10 mouse cellular contexts compared by ENCODE assay signal in genomic region chr15:90935579-90935978, GRCm38 (mm10).
DNase-seq lines count a peak whose midpoint lies in the region; ATAC-seq lines count a peak whose summit lies in the region.
"Had no signal": no experiment of that assay in that cellular context is flagged by ENCODE, and none has a peak within 500 bp of the region (broad histone marks: within the 10 kb centered on the region; RNA-seq: fewer than 3 reads in every experiment).

No protein-coding gene starts in this region.

- H3K27me3 ChIP-seq in kidney, embryonic 14.5 days (ENCODE audit: control insufficient read depth, insufficient read depth, low read length) = no peaks in the 10 kb centered on the region
- H3K27me3 ChIP-seq in heart, embryonic 16.5 days (ENCODE audit: control insufficient read depth, insufficient read depth, low read length) = no peaks in the 10 kb centered on the region

- no peak overlapping the region for H3K4me2 ChIP-seq in kidney, embryonic 14.5 days (replicated peaks; ENCODE audit: low read depth, low read length)
- H3K4me2 ChIP-seq in heart, embryonic 16.5 days (ENCODE audit: low read depth, low read length) = peak overlapping the region; percentile 37; the same call in 1 of the 2 replicates

- H3K9me3 ChIP-seq in kidney, embryonic 14.5 days (ENCODE audit: control insufficient read depth, low read length) = no peaks in the 10 kb centered on the region
- H3K9me3 ChIP-seq in heart, embryonic 16.5 days (replicated peaks; ENCODE audit: control insufficient read depth, low read length) = no peaks in the 10 kb centered on the region

- DNase-seq in cerebellum, adult 9-10 months = peak; percentile 10
- DNase-seq in cerebellum, adult 11 months = no peak
- peak; percentile 13 to 24 for DNase-seq in kidney, postnatal 4 days
- DNase-seq in lung, postnatal 4 days = peak; percentile 48 to 74
- DNase-seq in thymus, postnatal 0 days (ENCODE audit: low spot score) = no peak
- no peak for DNase-seq in thymus, postnatal 25 days
- DNase-seq: layer of hippocampus, postnatal 36 days had no signal

- no peak overlapping the region for H3K27ac ChIP-seq in kidney, embryonic 14.5 days (ENCODE audit: low read depth, low read length)
- H3K27ac ChIP-seq in heart, embryonic 16.5 days (ENCODE audit: low read length) = peak overlapping the region; percentile 62
- H3K27ac ChIP-seq: liver, embryonic 14.5 days had no signal

- no peak overlapping the region for H3K9ac ChIP-seq in kidney, embryonic 14.5 days (ENCODE audit: low read depth, low read length)
- no peak overlapping the region for H3K9ac ChIP-seq in heart, embryonic 16.5 days (ENCODE audit: low read length)
- H3K9ac ChIP-seq: liver, embryonic 14.5 days had no signal

- ATAC-seq in kidney, embryonic 14.5 days (ENCODE audit: low FRiP score, low TSS enrichment) = no peak
- ATAC-seq in heart, embryonic 16.5 days (replicated peaks; ENCODE audit: extremely low read depth, insufficient read depth, low FRiP score) = peak; percentile 65; the same call in 1 of the 2 replicates

- H3K4me1 ChIP-seq in kidney, embryonic 14.5 days (ENCODE audit: control insufficient read depth, insufficient read depth, low read length) = no peaks in the 10 kb centered on the region
- peaks cover 11% of the 10 kb centered on the region for H3K4me1 ChIP-seq in heart, embryonic 16.5 days (ENCODE audit: control insufficient read depth, insufficient read depth, low read length)

- H3K36me3 ChIP-seq in kidney, embryonic 14.5 days (ENCODE audit: control insufficient read depth, insufficient read depth, low read length) = no peaks in the 10 kb centered on the region
- H3K36me3 ChIP-seq in heart, embryonic 16.5 days (ENCODE audit: control insufficient read depth, insufficient read depth) = 0 out of 2 replicates have a peak, but pooled peaks cover 3% of the 10 kb centered on the region

- WGBS in kidney, embryonic 14.5 days = 88% methylated on average over 6 of the region's 6 CpGs
- 27% methylated on average over 6 of the region's 6 CpGs for WGBS in heart, embryonic 16.5 days

- H3K4me3 ChIP-seq in kidney, embryonic 14.5 days (ENCODE audit: low read length) = no peak overlapping the region
- no peak overlapping the region for H3K4me3 ChIP-seq in heart, embryonic 16.5 days (ENCODE audit: low read length)

Comparison
In these comparisons a context has a peak if more than half of its experiments do, and no peak if none do; other contexts are left out.
1. DNase-seq: peak in cerebellum, adult 9-10 months (single experiment), kidney, postnatal 4 days (2 of 2) and lung, postnatal 4 days (2 of 2); none in cerebellum, adult 11 months (single experiment), thymus, postnatal 0 days (single experiment) and thymus, postnatal 25 days (single experiment).